Mouse (Mus musculus) heart, adult 10 weeks (tissue): ENCODE measurements around the gene Hoxc4. TPM values are rescaled to one million over a fixed set of nuclear protein-coding genes. Genes with fewer than 3 reads are reported as not detected.

Source experiments
- polyA plus RNA-seq: library from polyadenylated mRNA; stranded (reverse); fragments of 350-450 nt; fragmentation: Illumina TruSeq; extraction: RNeasy Lipid Tissue Mini Kit (QIAGEN cat#74804); gene quantifications from one replicate; pipeline ENCODE4 v1.2.3, GENCODE M21; 2014; ENCODE audit warnings: low read depth, low replicate concordance

The Hoxc4 gene
- polyA plus RNA-seq, result not detected

DNA sequence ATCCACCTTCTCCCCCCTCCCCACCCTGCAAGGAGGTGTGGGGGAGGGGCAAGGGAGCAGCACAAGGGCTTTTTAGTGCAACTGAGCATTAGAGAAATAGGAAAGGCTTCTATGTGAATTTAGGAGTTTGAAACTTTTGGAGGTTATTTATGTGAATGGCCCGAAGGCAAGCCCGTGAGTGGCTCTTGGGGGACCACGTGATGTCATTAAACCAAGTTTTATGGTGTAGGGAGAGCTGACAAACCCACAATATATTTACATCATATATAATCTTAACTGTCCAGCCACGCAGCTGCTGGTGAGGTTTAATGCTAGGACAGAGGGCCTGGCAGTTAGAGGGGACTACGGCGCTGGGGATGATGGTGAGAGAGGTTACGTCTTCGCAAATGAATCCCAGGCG is at the start of gene Hoxc4:
TSS of gene Hoxc4 (plus strand) at position 299 of the 400 bp plus-strand sequence.

DNA sequence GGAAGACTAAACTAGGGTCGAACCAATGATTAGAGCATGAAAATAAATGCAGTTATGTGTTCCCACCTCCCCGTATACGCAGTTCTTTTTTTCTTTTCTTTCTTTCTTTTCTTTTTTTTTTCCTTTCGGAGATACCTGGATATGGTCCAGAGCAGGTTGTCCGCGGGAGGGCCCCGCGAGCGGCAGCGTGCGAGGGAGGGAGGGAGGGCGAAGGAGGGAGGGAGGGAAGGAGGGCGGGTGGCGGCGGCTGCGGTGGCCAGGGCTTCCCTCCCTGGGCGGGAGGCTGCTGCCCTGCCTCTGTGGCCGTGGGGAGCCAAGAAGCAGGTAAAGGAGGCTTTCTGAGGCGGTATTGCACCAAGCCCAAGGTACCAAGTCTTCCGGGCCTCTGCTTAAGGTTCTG is 42.6 kb upstream of the Hoxc4 start, which contains the start of gene Hoxc9:
TSS of gene Hoxc9 (plus strand) at position 269 of the 400 bp plus-strand sequence.

DNA sequence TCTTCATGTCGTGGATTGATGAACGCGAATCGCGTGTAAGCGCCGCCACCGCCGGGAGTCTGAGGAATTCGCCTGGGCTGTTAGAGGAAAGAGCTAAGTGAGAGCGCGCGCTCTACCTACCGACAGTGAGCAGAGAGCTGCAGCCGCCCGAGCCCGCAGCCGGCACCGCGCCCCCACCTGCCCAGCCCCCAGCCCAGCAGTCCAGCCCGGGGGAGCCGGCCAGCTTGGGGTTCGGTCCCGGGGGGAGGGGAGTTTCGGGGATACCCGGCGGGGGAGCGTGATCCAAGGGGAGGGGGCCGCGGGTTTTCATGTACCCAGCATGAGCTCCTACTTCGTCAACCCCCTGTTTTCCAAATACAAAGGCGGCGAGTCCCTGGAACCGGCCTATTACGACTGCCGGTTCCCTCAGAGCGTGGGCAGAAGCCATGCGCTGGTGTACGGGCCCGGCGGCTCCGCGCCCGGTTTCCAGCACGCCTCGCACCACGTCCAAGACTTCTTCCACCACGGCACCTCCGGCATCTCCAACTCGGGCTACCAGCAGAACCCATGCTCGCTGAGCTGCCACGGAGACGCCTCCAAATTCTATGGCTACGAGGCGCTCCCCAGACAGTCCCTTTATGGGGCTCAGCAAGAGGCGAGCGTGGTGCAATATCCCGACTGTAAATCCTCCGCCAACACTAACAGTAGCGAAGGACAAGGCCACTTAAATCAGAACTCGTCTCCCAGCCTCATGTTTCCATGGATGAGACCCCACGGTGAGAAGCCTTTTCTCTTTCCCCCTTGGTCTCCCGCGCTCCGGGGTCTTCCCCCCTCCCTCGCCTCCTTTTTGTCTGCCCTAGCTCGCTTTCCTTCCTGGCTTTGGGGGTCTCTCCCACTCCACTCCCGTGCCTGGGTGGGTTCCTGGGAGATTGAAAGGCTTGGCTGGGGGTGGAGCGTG is 28.0 kb upstream of the Hoxc4 start, which contains the start of gene Hoxc8:
TSS of gene Hoxc8 (plus strand) at position 147 of the 937 bp plus-strand sequence.

DNA sequence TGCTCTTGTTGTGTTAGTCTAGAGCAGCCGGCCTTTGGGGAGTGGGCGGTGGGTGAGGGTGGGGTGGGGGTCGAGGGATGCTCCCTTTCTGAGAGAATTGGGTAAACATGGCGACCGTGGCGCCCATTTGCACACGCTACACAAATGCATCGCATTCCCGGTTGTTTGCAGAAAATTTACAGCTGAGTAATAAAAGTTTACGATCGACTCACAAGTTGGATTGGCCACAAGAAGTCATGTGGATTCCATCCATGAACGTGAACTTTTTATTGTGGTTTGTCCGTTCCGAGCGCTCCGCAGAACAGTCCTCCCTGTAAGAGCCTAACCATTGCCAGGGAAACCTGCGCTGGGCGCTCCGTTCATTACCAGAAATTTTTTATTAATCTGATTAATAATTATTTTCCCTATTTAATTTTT is 20.8 kb upstream of the Hoxc4 start, which contains the start of gene Hoxc6:
TSS of gene Hoxc6 (plus strand) at position 319 of the 417 bp plus-strand sequence.

Other genes with a start within 250 kb of the Hoxc4 start
- gene Hoxc13, start 97.8 kb upstream of the Hoxc4 start, polyA plus RNA-seq, result not detected
- gene Hoxc12, start 82.2 kb upstream of the Hoxc4 start, polyA plus RNA-seq, result not detected
- gene Hoxc11, start 64.5 kb upstream of the Hoxc4 start, polyA plus RNA-seq, result not detected
- not detected for gene Hoxc10, start 52.1 kb upstream of the Hoxc4 start, polyA plus RNA-seq
- not detected for gene Hoxc5, start 51.5 kb upstream of the Hoxc4 start, polyA plus RNA-seq
- not detected for gene Hoxc9, start 42.5 kb upstream of the Hoxc4 start, polyA plus RNA-seq
- gene Hoxc8, start 28.3 kb upstream of the Hoxc4 start, polyA plus RNA-seq, result not detected
- gene Hoxc6, start 20.7 kb upstream of the Hoxc4 start, polyA plus RNA-seq, result not detected
- 8.7 TPM for gene Smug1, start 148.2 kb downstream of the Hoxc4 start, polyA plus RNA-seq
- 32.8 TPM for gene Cbx5, start 220.9 kb downstream of the Hoxc4 start, polyA plus RNA-seq
- gene Hnrnpa1, start 221.5 kb downstream of the Hoxc4 start, polyA plus RNA-seq, result 211 TPM
- not detected for gene Nfe2, start 239.5 kb downstream of the Hoxc4 start, polyA plus RNA-seq